9 mouse cellular contexts compared by ENCODE assay signal in genomic region chr11:58801558-58802228, GRCm38 (mm10). TPM values are rescaled to one million over a fixed set of nuclear protein-coding genes. Genes with fewer than 3 reads are reported as not detected.
DNase-seq lines count a peak whose midpoint lies in the region.
"Had no signal": no experiment of that assay in that cellular context is flagged by ENCODE, and none has a peak within 500 bp of the region (broad histone marks: within the 10 kb centered on the region; RNA-seq: fewer than 3 reads in every experiment).

Gene Fam183b, minus strand, starts transcription at chr11:58801960.

- peaks cover 14% of the 10 kb centered on the region for H3K4me1 ChIP-seq in heart, embryonic 10.5 days

- DNase-seq in adrenal gland, adult (ENCODE audit: inconsistent age in 2 of 2, low spot score in 1 of 2), result peak; percentile 24 to 41
- no peak for DNase-seq in adrenal gland, postnatal 4 days (ENCODE audit: low spot score in 2 of 2)
- DNase-seq in right cerebral cortex, postnatal 10 days (ENCODE audit: low spot score in 2 of 2), result peak; percentile 58 to 61
- DNase-seq in right cerebral cortex, postnatal 36 days (ENCODE audit: low spot score in 2 of 2), result no peak
- DNase-seq in heart, embryonic 10.5 days (ENCODE audit: low spot score), result peak; percentile 78
- DNase-seq in layer of hippocampus, adult 8-10 months (ENCODE audit: low spot score in 2 of 2), result peak; percentile 28 to 49
- peak; percentile 78 for DNase-seq in retina, embryonic 14.5 days (ENCODE audit: low spot score)
- no peak for DNase-seq in right cerebral cortex, adult 18-20 months

- 44% methylated on average over 14 of the region's 14 CpGs for WGBS in heart, embryonic 10.5 days

- H3K4me3 ChIP-seq in heart, embryonic 10.5 days, result peak within 1 kb of the TSS; percentile 24; the same call in 1 of the 2 replicates
- H3K4me3 ChIP-seq: erythroblast, embryonic 14.5 days had no signal

- H3K27ac ChIP-seq in heart, embryonic 10.5 days, result no peak within 1 kb of the TSS

- no peaks in the 10 kb centered on the region for H3K9me3 ChIP-seq in heart, embryonic 10.5 days

- no peaks in the 10 kb centered on the region for H3K27me3 ChIP-seq in heart, embryonic 10.5 days (ENCODE audit: insufficient read depth, poor library complexity, severe bottlenecking)

- H3K36me3 ChIP-seq in heart, embryonic 10.5 days, result no peaks in the 10 kb centered on the region

RNA-seq across cellular contexts. Expression of gene Fam183b, which starts in this region (rescaled TPM):
- total RNA-seq in adrenal gland, postnatal 4 days (2021), result 1 to 10 TPM; 4.8 to 6.0 TPM
- 1.0 and 1.4 TPM in 2 replicates for polyA plus RNA-seq in heart, embryonic 10.5 days (2016; fragmentation: Nextera tagmentation; extraction: Ambion mirVana)
- total RNA-seq in layer of hippocampus, adult 8-10 months (2022), result 1 to 10 TPM; 5.4 to 7.7 (median 6.4) TPM
- polyA plus RNA-seq: erythroblast, embryonic 14.5 days had no signal

Comparison
In these comparisons a context has a peak if more than half of its experiments do, and no peak if none do; other contexts are left out.
1. DNase-seq: peak in adrenal gland, adult (2 of 2), right cerebral cortex, postnatal 10 days (2 of 2), heart, embryonic 10.5 days (single experiment), layer of hippocampus, adult 8-10 months (2 of 2) and retina, embryonic 14.5 days (single experiment); none in adrenal gland, postnatal 4 days (0 of 2), right cerebral cortex, postnatal 36 days (0 of 2) and right cerebral cortex, adult 18-20 months (single experiment).